Mouse (Mus musculus): ENCODE measurements at regions not wholly inside any gene's neighbourhood (a gene's known extent, or its start where the extent isn't known, plus 50 kb on each side); places are given as distances from the start of the nearest gene placed in this dataset.

DNA sequence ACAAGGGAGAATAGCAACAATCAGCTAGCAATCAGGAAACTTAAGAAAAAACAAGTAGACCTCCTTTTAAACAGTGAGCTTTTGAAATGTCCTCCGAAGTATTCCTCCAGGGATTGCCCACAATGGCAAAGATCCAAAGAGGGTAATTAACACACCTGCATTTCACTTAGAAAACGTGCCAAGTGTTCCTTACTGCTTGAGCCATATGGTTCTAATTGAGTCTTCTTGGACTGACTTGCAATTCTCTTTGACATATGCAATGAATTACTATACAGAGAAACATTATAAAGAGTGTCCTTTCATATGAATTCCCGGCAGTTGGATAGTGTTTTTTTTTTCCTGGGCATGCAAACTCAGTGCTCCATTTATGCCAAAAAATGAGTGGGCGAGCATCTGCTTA, 79.3 kb upstream of the P2ry10 start:
- no peak for TF ChIP-seq CTCF (conservative IDR thresholded peaks at IDR 0.05 in 1 of 2, IDR thresholded peaks at IDR 0.05 in 1 of 2; ENCODE audit: low read depth in 2 of 2, low read length in 2 of 2)
- TF ChIP-seq USF2 (conservative IDR thresholded peaks at IDR 0.05; ENCODE audit: low read depth, low read length): no peak
- no peak for TF ChIP-seq SIN3A (IDR thresholded peaks at IDR 0.05; ENCODE audit: low read length)
- no peak for TF ChIP-seq HCFC1 (IDR thresholded peaks at IDR 0.05; ENCODE audit: low read depth, low read length)
- TF ChIP-seq POLR2A (IDR thresholded peaks at IDR 0.05; ENCODE audit: low read depth, low read length): no peak
- TF ChIP-seq ZKSCAN1 (IDR thresholded peaks at IDR 0.05; ENCODE audit: borderline replicate concordance, low read depth, low read length): no peak
- TF ChIP-seq MAX (IDR thresholded peaks at IDR 0.05; ENCODE audit: low read length): no peak

All from CH12.LX (cell line).